Mouse (Mus musculus) ES-Bruce4 (cell line): ENCODE measurements around the gene Kif5a. TPM values are rescaled to one million over a fixed set of nuclear protein-coding genes. Genes with fewer than 3 reads are reported as not detected.

Experiments used
- H3K27ac ChIP-seq: 2 replicates; pipeline ENCODE4 v1.5.1; 2012; ENCODE audit warnings: low read length, inconsistent platforms; ENCODE audit not compliant: insufficient read depth
- H3K27me3 ChIP-seq: 2 replicates; pipeline ENCODE4 v1.6.1; 2012; ENCODE audit warnings: mild to moderate bottlenecking, low read length, inconsistent platforms; ENCODE audit not compliant: control insufficient read depth, poor library complexity, insufficient read depth, severe bottlenecking
- H3K36me3 ChIP-seq: 2 replicates; pipeline ENCODE4 v1.6.1; 2012; ENCODE audit warnings: inconsistent platforms, mild to moderate bottlenecking, low read length, moderate library complexity; ENCODE audit not compliant: control insufficient read depth, poor library complexity, insufficient read depth, severe bottlenecking
- H3K4me1 ChIP-seq: one replicate; pipeline ENCODE4 v1.8.1; 2011; ENCODE audit warnings: low read length; ENCODE audit not compliant: control insufficient read depth, insufficient read depth
- H3K4me3 ChIP-seq: 2 replicates; pipeline ENCODE4 v1.5.1; 2011; ENCODE audit warnings: low read depth, mild to moderate bottlenecking, low read length
- H3K9ac ChIP-seq: 2 replicates; pipeline ENCODE4 v1.6.1; 2012; ENCODE audit warnings: low read depth, mild to moderate bottlenecking, inconsistent platforms; ENCODE audit not compliant: poor library complexity, severe bottlenecking
- H3K9me3 ChIP-seq: replicated peaks from 2 replicates; pipeline ENCODE4 v1.6.1; 2012; ENCODE audit warnings: mild to moderate bottlenecking, low read length, inconsistent platforms; ENCODE audit not compliant: control insufficient read depth, poor library complexity, insufficient read depth, severe bottlenecking
- CTCF ChIP-seq: IDR thresholded peaks from one replicate; pipeline ENCODE4 v1.8.1; 2011; ENCODE audit warnings: low read depth, low read length
- EP300 ChIP-seq: IDR thresholded peaks from 2 replicates; pipeline ENCODE4 v1.6.1; 2011; ENCODE audit warnings: low read depth, low read length; ENCODE audit not compliant: insufficient read depth
- POLR2A ChIP-seq: IDR thresholded peaks from one replicate; pipeline ENCODE4 v1.8.1; 2011; ENCODE audit warnings: low read length; ENCODE audit not compliant: insufficient read depth
- polyA plus RNA-seq: library from polyadenylated mRNA; stranded (reverse); fragments of >200 nt; gene quantifications from 2 replicates; pipeline ENCODE4 v1.2.4, GENCODE M21; 2011; ENCODE audit warnings: low read depth; ENCODE audit not compliant: missing spikeins, insufficient read depth, insufficient read length

Gene Kif5a
- polyA plus RNA-seq, 1 experiment: 7.3 TPM

DNA sequence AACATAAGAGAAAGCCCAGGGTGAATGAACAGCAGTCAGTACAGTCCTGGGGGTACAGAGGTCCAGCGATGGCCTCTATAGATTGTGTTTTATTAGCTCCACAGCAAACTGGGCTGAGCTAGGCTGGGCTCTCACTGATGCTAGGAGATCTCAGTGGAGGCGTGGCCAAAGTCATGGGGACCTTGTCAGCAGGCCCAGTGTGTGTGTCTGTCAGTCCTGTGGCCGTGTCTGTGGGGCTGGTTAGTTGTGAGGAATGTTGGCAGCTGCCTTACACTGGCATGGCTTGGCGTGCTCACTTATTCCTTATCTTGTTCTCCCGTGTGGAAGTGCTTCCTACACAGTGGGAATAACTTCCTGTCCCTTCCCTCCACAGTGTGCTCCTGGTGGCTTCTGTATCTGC is 5.3 kb upstream of the Kif5a start:
- Histone ChIP-seq H3K27me3 (no peaks in the 10 kb centered on the region), H3K4me1 (peaks cover 2% of the 10 kb centered on the region), H3K9me3 (no peaks in the 10 kb centered on the region), H3K4me3 (no peak overlapping the region), H3K36me3 (peaks cover 2% of the 10 kb centered on the region; the same call in 1 of the 2 replicates), H3K27ac (no peak overlapping the region), H3K9ac (no peak overlapping the region)
- no peak for TF ChIP-seq EP300
- TF ChIP-seq CTCF: no peak
- no peak for TF ChIP-seq POLR2A

DNA sequence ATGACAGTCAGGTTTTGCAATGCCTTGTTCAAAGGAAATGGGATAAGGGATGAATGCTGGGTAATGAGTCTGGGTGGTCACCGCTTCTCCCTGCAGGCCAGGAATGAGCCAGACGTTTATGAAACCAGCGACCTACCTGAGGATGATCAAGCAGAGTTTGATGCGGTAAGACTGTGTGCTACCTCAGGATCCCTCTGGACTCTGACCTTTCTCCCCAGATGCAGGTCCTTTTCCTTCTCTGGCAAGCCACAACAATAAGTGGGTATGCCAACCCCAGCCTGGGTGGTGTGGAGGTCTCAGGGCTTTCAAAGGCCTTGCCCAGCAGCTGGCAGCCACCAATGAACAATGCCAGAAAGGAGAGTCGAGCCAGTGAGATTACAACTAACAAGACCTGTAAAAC is 4.2 kb upstream of the Kif5a start:
- Histone ChIP-seq H3K36me3 (peaks cover 2% of the 10 kb centered on the region; the same call in 1 of the 2 replicates), H3K4me3 (peak overlapping the region; percentile 60), H3K27me3 (no peaks in the 10 kb centered on the region), H3K27ac (no peak overlapping the region), H3K9me3 (no peaks in the 10 kb centered on the region), H3K9ac (peak overlapping the region; percentile 99), H3K4me1 (peaks cover 2% of the 10 kb centered on the region)
- TF ChIP-seq POLR2A (no peak), CTCF (no peak), EP300 (no peak)

DNA sequence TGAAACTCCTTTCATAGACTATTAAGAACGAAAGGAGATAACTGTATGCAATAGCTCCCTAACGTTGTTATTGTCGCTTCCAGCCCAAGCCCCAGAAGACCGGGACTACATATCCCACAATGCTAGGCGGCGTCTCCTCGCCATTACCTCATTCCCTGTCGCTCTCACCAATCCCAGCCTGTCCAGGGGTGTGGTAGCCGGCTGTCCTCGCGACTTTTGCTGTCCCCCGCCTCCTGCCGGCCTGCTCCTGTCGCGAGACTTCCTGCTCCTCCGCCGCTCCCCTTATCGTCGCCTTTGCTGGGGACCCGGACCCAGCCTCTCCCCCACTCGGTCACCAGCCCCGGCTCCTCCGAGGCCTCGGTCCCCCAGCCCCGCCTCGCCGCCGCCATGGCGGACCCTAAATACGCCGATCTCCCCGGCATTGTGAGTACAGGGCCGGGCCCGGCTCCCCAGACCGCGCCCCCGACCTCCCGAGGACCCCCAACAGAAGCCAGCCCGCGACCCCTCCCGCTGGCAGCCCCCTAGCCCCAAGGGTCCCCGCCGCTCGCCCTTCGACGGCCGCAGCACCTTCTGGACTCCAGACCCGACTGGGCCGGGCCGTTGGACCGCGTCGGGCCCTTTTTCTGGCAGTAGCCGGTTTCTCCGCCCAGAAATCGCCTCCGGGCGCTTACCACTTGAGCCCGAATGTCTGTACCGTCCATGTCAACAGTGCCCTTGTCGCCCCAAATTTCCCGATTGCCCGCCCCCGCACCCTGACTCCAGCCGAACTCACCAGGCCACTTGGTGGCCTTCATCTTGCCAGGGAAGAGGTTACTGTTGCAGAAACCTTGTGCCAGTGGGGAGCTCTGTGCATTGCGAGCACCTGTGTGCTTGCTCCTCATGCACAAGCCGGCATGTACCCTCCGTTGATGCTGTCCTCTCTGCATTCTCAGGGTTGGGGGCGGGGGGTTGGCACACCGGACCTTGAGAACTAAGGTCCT is 3.3 kb upstream of the Kif5a start, which contains the start of gene Dctn2:
Dctn2 (plus strand) TSS at position 257 of the 980 bp plus-strand sequence.
- no peaks in the 10 kb centered on the region for H3K9me3 ChIP-seq
- H3K9ac ChIP-seq: peak within 1 kb of the TSS; percentile 99
- peak within 1 kb of the TSS; percentile 60 for H3K4me3 ChIP-seq
- no peak within 1 kb of the TSS for H3K27ac ChIP-seq
- TF ChIP-seq POLR2A: no peak
- no peak for TF ChIP-seq EP300
- no peak for TF ChIP-seq CTCF
- no peaks in the 10 kb centered on the region for H3K27me3 ChIP-seq
- 0 out of 2 replicates have a peak, but pooled peaks cover 2% of the 10 kb centered on the region for H3K36me3 ChIP-seq
- H3K4me1 ChIP-seq: peaks cover 6% of the 10 kb centered on the region

DNA sequence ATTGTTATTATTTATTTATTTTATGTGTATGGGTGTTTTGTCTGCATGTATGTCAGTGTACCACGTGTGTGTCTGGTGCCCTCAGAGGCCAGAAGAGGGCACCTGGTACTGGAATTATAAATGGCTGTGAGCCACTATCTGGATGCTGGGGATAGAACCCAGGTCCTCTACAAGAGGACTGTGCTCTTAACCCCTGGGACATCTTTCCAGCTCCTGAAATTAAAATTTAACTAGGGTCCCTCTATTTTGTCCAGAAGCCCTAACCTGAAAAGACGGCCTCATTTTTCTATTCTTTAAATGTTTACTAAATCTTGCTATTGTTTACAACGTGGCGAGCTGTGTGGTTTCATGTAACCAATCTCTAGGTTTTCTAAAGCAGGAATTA is 2.6 kb upstream of the Kif5a start:
- TF ChIP-seq POLR2A (no peak), EP300 (no peak), CTCF (no peak)
- no peaks in the 10 kb centered on the region for H3K27me3 ChIP-seq
- H3K9ac ChIP-seq: no peak overlapping the region
- peaks cover 6% of the 10 kb centered on the region for H3K4me1 ChIP-seq
- no peak overlapping the region for H3K4me3 ChIP-seq
- no peak overlapping the region for H3K27ac ChIP-seq
- no peaks in the 10 kb centered on the region for H3K9me3 ChIP-seq
- 0 out of 2 replicates have a peak, but pooled peaks cover 2% of the 10 kb centered on the region for H3K36me3 ChIP-seq

DNA sequence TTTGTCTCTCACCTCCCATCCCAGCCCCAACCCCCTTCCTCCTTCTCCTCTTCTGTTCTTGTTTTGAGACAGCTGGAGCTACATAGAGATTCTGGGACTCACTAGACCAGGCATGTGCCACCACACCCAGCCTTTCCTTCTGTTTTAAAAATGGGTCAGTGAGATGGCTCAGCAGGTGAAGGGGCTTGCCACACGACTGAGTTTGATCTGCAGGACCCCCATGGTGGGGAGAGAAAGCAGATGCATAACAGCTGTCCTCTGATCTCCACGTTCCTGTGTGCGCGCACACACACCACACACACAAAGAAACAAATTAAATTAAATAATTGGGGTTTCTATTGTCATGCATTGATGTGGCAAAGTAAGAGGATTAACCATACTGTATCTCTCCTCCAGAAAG is 1.8 kb upstream of the Kif5a start:
- Histone ChIP-seq H3K9me3 (no peaks in the 10 kb centered on the region), H3K27ac (no peak overlapping the region), H3K4me1 (peaks cover 6% of the 10 kb centered on the region), H3K4me3 (no peak overlapping the region), H3K9ac (no peak overlapping the region), H3K27me3 (no peaks in the 10 kb centered on the region), H3K36me3 (no peaks in the 10 kb centered on the region)
- TF ChIP-seq POLR2A (no peak), EP300 (no peak)

DNA sequence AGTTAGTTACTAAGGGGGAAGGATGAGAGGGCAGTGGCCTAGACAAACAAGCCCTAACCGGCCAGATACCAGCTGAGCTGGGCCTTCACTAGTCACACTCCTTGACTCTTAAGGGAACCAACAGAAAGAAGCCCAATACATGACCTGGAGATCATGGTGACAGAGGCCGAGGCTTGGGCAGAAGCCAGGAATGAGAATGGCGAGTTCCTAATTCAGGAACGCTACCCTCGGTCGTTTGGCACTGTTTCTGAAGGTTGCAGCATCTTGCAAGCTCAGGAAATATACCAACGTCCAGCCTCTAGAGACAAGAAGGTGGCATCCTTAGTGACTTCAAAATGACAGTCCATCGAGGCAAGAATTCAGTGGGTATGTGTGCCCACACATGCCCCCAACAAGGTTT is 1.2 kb upstream of the Kif5a start:
- no peaks in the 10 kb centered on the region for H3K27me3 ChIP-seq
- H3K36me3 ChIP-seq: no peaks in the 10 kb centered on the region
- TF ChIP-seq CTCF (no peak), EP300 (no peak), POLR2A (no peak)
- no peak overlapping the region for H3K9ac ChIP-seq
- H3K4me3 ChIP-seq: no peak overlapping the region
- peaks cover 6% of the 10 kb centered on the region for H3K4me1 ChIP-seq
- H3K9me3 ChIP-seq: no peaks in the 10 kb centered on the region
- H3K27ac ChIP-seq: peak overlapping the region; percentile 26; the same call in 1 of the 2 replicates
